Mouse (Mus musculus) thymus, adult 18-20 months (tissue): ENCODE data around the gene Gss.
A peak's percentile ranks its signal among the peaks of the same experiment; 100 is the strongest.
"Not testable (repeated sequence)": the region's sequence is repeated elsewhere in the genome, so short reads cannot be mapped to it uniquely, and the experiment has no call there.

Experiments used
- DNase-seq, 2 experiments: peaks; one replicate each; pipeline ENCODE4 v3.0.0; 2022; ENCODE audit warnings: mixed read lengths in 2 of 2

Gene Gss

DNA sequence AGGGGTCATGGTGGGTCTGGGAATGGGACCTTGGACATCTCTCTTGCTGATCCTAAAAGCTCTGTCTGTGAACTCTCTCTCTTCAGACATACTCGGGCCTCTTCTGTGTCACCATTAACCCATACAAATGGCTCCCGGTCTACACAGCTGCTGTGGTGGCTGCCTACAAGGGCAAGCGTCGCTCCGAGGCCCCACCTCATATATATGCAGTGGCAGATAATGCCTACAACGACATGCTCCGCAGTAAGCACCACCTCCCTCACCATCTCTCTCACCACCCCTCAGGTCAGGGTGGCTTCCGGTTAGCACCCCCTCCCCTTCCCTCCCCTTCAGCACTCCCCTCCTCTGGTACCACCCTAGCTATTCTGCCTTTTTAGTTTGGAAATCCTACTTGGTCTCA lies 21.3 kb upstream of the Gss start:
- no peak for DNase-seq

DNA sequence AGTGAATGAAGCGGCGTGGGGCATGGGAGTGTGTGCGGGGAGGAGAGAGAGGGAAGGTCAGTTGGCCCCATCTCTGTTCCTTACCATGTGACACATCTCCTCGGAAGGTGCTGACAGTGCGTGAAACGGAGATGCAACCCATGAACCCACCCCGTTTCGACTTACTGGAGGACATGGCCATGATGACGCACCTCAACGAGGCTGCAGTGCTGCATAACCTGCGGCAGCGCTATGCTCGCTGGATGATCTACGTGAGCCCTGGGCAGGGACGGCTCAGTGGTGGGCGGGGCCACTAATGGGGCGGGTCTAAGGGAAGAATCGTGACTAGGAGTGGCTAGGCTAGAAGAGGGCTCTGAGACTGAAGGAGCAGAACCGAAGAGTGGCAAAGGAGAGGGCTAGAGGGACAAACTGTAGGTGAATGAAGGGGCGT lies 20.7 kb upstream of the Gss start:
- DNase-seq, result no peak

- DNase-seq, result no peak
Measured at GRCm38 (mm10) chr2:155611834-155612550, 19.4 kb upstream of the Gss start.

DNA sequence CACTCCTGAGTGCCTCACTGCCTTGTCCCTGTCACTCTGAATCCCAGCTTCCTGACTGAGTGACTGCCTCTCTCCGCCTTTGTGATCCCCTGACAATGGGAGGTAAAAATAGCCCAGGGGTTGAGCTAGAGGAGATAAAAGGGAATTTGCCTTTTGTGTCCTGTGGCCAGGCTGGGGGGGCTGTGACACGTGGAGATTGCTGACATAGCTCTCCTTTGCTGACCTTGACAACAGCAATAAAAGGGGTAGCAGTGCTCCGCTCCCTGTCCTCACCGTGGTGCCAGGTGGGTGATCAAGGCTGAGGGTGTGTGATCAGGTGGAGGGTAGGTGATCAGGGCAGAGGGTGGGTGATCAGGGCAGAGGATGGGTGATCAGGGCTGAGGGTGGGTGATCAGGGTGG lies 18.4 kb upstream of the Gss start, which contains the start of gene Myh7b:
Gene Myh7b, plus strand, starts transcription at position 235 of the 400 bp plus-strand sequence.
- DNase-seq, result no peak

DNA sequence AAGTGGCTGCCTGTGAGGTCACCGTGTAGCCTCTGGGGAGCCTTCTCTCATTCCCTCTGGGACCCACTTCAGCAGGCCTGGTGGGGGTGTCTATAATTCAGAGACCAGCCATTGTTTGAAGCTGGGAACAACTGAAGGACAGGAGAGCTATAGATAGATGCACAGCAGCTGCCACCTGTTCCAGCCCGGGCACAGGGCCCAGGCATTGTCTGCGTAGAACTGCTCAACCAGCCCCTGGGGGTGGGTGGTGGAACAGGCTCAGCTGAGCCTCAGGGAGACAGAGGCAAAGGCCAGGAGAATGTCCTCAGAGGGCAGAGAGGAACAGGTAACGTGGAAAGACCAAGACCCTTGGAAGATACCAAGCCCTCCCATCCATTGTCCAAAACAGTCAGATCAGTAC lies 13.8 kb upstream of the Gss start:
- DNase-seq, result no peak

- DNase-seq, result not testable (repeated sequence)
Measured at GRCm38 (mm10) chr2:155605236-155605589, 12.6 kb upstream of the Gss start.

DNA sequence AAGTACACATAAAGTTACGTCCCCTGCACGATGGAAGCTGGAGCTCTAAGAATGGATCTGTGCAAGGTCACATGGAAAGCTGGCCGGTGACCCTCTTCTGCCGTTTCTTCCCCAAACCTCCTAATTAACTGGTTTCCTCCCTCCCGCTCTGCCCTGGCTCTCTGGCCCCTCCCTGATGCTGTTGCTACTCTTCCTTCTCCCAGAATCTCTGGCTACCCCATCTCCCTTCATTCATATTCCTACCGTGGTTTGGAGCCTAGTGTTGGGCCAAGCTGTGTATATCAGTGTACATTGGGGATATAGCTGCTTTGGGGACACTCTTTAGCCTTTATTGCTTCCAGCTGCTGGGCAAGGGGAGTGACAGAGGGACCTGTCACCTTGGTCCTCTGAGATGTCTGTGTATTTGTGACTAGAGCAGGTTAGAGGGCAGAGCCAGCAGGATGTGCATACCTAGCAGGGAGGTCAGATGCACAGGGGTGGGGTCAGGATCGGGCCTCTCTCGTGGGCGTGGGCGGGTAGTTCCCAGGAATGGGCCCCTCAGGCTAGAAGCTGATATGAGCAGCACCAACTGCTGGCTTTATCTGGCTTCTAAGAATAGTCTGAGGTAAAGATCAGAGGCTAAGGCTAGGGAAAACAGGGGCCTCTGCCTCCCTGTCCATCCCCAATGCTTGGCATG lies 12.1 kb upstream of the Gss start:
- DNase-seq, result no peak

DNA sequence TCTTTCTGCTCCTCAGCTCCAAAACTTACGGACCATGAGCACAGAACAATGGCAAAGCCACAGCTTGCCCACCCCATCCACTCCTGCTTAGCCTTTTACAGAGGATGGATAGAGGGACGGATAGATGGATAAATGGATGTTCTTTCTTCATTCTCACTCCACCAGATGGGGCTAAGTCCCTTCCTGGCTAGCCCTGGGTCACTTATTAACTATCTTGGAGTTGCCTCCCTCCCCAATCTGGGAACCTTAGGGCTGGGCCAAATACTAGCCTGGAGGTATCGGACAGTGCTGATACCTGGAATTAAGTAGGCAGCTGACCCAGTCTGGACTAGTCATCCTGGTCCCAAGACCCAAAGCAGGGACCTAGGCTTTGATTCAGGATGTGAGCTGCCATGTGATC lies 11.1 kb upstream of the Gss start:
- DNase-seq, result no peak

- no peak for DNase-seq
Measured at GRCm38 (mm10) chr2:155595516-155595915, 2.9 kb upstream of the Gss start.

DNA sequence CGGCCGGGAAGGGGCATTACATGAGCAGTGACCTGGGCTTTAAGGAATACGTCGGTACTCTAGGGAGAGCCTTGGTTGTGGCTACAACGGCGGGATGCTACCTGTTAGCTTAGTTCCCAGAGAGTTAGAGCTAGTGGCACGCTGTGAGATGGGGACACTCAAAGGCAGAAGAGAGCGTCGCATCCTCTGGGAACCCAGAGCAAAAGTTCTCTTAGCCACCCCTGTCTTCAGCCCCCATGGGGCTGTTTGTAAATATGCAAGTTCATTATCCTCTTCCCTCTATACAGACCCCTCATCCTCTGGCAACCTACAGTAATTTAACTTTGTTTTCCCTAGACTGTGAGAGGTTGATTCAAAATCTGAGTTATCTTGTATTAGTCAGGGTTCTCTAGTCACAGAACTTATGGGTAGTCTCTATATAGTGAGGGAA lies 259 bp upstream of the Gss start:
- DNase-seq, result no peak

GRCm38 (mm10) chr2:155591676-155592075 lies 934 bp downstream of the Gss start:
- DNase-seq, result no peak

DNA sequence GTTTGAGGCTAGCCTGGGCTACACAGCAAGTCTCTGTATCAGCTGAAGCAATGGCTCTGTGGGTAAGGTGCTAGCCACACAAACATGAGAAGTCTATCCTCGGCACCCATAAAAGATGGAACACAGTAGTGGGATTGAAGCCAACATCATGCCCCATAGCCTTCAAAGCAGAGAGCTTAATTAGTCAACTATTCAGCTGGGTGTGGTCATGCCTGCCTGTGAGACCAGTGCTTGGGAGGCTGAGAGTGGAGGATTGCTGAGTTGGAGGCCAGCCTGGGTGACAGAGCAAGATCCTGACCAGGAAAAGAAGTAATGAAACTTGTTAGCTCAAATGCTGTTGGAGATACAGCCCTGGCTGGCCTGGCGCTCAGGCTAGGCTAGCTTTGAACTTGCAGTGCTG lies 1.7 kb downstream of the Gss start:
- no peak for DNase-seq

DNA sequence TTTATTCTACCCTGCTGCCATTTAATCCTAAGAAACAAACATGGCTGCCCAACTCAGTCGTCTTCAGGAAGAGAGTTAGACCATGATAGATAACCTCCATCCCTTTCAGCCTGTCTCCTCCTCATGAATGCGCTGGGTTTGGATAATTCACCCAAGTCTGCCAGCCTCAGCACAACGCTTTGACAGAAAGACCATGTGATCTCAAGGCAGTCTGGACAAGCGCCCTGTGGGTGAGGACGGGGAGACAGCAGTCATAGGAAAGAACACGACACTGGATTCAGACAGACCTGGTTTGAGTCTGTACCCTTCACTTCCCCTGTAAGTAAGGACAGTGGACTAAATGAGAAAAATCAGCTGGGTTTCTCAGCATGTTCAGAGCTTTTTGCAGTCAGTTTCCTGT lies 3.1 kb downstream of the Gss start:
- no peak for DNase-seq

DNA sequence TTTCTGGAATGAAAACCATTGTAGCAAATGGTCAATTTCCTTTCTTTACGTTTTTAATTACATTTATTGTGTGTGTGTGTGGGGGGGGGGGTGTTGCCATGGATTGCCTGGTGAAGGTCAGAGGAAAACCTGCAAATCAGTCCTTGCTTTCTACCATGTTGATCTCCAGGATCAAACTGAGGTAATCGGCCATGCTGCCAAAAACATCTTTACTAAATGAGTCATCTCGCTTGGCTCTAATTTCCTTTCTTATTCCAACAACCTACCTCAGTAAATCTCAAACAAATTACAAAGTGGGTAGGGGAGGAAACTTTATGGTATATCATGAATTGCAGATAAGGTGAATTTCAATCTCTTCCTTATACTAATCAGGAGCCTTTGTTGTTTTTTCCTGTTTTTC lies 4.5 kb downstream of the Gss start:
- no peak for DNase-seq

DNA sequence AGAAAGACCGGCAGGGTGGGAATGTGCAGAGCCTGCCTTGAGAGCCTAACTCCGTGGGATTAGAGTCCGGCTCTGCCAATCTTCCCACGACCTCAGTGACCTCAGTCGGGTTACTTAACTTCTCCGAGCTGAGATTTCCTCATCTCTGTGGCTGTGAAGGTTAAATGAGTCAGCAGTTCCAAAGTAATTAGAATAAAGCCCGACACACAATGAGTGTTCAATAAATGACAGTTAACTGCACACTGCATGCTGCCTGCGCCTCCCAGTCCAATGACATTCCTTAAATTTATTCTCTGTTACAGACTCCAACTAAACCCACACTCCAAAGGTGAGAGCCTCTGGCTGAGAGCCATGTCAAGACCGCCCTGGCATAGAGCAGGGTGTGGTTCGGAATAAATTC lies 7.1 kb downstream of the Gss start:
- DNase-seq, result no peak

DNA sequence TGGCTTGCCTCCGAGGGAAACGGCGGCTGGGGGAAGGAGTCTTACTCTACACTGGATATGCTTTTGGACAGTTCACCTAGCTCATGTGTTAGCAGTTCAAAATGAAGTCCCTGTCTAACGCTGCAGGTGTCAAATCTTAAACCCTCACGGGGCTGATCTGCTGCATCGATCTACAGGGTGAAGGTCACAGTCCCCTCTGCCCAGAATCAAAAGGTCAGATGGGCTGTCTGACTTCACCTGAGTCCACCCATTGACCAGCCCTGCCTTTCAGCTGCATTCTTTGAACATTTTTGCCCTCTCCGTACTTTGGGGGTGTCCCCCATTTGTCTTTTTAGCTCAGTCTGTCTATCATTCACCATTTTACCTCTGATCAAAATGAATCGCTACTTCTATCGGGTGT lies 7.5 kb downstream of the Gss start:
- DNase-seq, result no peak

DNA sequence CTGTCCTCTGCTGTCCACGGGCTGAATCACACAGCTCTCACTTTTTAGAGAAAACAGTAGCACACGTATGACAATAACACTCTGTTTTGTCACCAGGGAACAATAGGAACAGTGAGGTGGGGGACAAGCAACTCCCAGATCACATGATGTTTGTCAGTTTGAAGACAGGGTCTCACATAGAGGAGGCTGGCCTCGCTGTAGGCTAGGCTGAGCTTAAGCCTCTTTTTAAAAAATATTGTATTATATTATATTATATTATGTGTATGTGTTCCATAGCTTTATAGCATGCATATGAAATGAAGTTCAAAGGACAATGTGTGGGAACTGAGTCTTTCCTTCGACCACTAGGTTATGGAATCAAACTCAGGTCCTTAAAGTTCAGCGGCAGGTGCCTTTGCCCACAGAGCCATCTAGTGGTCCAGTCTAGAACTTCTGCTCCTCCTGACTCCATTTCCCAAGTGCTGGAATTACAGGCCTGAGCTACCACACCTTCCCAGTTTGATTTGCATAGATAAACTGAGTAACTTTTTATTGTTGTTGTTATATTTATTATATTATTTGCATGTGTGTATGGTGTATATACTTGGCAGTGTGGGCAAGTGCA lies 8.6 kb downstream of the Gss start:
- DNase-seq, result peak in 1 of 2 experiments; percentile 13

GRCm38 (mm10) chr2:155582996-155583395 lies 9.6 kb downstream of the Gss start:
- no peak for DNase-seq

- DNase-seq, result no peak
Measured at GRCm38 (mm10) chr2:155582384-155582995, 10.1 kb downstream of the Gss start.

DNA sequence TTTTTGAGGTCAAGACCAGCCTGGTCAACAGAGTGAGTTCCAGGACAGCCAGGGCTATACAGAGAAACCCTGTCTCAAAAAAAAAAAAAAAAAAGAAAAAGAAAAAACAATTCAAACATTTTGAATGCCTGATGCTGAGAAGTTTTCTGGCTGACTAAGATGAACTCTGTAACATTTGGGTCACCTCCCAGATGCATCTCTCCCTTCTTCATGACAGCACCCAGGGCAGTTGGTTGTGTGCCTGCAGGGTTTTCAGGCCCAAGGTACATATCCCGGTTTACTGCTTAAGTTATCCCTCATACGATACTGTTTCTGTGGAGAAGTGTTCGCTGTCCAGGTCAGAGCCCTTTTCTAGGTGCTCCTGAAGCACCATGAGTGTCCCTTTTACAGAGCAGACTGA lies 12.3 kb downstream of the Gss start:
- DNase-seq, result no peak

DNA sequence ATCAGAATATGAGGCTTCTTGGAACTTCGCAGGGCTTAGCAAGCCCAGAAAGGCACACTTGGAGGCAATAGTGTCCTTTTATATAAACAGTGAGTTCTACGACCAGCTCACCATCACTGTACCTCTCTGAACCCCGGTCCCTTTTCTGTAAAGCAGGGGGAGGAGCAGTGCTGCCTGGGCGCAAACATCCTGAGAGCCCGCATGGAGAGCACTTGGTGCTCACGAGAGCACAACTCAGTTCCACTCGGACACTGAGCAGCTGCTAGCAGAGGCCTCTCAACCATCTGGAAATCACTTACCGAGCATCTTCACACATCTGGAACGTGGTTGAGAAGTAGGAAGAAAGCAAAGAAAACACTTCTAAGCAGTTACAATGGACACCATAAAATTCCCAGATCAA lies 16.0 kb downstream of the Gss start:
- no peak for DNase-seq

DNA sequence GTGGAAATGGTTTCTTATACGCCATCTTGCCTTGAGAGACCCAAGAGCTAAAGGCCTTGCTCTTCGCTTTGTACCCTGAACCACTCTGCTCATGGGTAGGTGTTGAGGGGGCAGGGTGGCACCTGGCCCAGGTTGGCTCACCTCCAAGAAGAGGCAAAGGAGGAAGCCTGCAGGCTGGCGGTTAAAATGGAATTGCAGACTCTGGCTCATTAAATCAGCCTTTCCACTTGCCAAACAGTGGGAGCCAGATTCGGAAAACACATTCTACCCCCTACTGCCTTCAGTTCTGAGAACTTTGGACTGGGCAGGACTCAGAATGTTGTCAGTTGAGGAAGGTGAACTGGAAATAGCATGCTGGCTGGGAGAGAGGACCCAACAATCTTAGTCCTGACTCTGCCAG lies 17.9 kb downstream of the Gss start:
- no peak for DNase-seq

- DNase-seq, result no peak
Measured at GRCm38 (mm10) chr2:155573996-155574395, 18.6 kb downstream of the Gss start.

DNA sequence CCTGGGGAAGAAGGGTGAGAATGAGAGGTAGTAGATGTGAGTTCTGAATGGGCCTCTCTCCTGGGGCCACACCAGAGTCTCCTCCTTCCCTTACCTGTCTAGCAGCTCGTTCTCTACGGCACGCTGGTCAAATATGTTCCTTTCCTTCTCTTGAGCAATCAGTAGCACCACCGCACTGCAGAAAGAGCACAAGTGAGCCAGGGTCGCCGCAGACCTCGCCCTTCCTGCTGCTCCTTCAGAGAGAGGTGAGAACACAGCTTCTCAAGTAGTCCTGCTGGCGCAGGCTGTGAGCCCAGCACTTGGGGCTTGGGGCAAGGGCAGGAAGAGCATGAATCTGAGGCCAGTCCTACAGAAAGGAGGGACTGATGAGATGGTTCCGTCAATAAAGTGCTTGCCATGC lies 19.6 kb downstream of the Gss start:
- DNase-seq, result no peak
